Mouse (Mus musculus): Measurements from ENCODE around the gene Actrt2.

Gene Actrt2

DNA sequence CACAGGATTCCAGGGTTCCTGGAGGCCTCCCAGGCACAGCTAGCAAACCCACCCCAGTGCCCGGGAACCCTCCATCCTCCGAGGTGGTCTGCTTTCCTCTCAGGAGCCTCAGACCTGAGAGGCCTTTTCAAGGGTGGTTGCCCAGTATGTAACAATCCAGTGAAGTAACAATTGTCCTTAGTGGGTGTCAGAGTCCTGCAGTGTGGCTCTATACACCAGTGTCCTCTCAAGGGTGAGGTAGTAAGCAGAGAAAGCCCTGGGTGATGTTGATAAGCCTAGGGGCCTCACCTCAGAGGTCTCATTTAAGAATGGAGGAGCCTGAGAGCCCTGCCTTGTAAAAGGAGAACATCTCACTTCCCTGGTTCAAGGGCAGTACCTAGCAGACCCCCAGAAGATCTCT lies at the start of gene Actrt2:
Gene Actrt2, minus strand, starts transcription at position 101 of the 400 bp plus-strand sequence.
- in situ Hi-C loops (cut with MboI, MseI) = no loop called here

DNA sequence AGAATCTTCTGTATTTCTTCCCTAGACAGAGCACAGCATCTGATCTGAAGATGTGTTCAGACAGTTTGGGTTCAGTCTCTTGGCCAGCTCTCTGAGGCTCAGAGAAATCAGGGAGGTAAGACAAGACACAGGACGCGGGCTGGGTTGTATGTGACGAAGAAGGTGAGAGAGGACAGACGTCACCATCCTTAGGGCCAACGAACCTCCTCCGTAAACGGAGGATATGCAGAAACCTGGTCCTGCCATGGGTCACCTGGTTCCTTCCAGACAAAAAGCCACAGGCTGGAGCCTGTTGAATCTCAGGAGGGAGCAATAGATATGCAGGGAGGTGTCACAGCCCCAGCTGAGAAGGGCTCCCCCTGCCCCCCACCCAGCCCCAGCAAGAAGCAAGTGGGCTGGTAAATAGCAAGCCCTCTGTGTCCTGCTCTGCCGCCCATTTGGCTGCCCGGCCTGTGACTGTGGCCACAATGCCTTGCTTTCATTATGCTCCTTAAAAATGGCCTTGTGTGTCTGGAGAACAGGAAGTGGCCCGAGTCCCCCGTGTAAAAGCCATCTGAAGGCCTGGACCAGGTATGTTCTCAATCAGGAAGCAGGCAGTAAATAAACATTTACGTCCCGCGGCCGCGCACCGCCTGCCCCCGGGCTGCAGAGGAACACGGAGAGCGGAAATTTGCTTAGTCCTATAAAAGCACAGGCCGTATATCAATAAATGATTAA lies 41.9 kb upstream of the Actrt2 start:
- in situ Hi-C loops (cut with MboI, MseI) = no loop called here

DNA sequence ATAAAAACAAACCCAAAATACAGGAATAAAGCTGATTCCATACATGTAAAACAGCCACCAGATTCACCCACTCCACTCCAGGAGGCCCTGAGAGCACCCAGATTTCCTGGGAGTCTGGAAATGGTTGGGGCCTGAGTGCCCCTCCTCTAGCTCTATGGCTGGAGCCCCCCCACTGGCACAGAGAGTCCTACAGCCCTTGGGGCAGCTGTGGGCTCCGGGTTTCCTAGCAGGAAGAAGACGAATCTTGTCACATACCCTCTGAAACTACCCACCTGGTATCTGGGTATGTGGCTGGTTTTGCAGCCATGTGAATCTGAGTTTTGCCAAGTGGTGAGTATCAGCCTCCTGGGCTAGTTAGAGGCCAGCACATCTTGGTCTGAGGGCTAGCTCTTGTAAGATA lies 41.1 kb upstream of the Actrt2 start:
- in situ Hi-C loops (cut with MboI, MseI) = no loop called here

DNA sequence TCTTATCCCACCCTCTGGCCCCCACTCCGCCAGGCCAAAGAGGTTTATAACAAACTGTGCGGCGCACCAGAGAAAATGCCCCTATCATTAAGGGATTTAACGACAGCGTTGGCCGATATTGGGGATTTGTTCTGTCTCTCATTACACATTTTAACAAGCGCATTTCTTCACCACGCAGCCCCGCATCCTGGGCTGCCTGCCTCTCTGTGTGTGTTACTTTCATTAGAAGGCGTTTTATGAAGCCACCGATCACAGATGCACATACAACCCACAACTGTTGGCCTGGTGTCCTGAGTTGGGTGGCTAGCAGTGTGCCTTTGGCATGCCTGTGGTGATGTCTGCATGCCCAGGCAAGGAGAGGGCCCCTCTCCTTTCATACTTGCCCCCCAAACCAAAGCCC lies 40.6 kb upstream of the Actrt2 start:
- in situ Hi-C loops (cut with MboI, MseI) = no loop called here

DNA sequence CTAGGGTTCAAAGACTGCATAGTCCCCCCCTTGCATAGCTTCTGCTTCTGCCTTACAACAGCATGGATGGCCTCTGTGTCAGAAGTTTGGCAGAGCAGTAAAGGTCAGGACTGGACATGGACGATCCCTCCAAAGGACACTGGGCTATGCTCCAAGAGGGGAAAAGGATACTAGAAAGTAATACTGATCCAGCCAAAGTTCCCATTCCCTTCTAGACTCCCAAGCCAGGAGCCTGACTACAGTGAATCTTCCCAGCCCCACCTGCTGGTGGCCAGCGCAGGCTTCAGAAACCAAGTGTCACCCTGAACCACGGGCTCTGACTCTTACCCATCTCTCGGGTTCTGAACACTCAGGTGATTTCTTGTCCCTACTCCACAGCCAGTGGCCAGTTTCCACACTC lies 39.9 kb upstream of the Actrt2 start:
- in situ Hi-C loops (cut with MboI, MseI) = no loop called here

DNA sequence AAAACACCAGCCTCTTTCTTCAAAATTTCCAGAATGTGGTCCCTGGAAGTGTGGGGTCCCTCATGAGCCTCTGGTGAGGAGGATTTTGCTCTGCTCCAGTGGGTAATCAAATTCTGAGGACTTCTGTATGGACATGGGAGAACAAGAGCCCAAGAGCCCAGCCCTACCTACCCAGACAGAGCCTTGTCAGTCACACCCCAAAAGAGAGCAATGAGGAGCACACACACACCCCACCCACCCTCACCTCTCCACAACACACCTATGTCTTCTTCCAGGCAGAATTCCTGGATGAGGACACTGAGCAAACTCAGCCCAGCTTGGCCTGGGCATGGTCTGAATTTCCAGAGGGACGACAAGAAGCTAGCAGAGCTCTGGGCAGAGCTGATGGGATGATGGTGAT lies 38.8 kb upstream of the Actrt2 start:
- in situ Hi-C loops (cut with MboI, MseI) = no loop called here

DNA sequence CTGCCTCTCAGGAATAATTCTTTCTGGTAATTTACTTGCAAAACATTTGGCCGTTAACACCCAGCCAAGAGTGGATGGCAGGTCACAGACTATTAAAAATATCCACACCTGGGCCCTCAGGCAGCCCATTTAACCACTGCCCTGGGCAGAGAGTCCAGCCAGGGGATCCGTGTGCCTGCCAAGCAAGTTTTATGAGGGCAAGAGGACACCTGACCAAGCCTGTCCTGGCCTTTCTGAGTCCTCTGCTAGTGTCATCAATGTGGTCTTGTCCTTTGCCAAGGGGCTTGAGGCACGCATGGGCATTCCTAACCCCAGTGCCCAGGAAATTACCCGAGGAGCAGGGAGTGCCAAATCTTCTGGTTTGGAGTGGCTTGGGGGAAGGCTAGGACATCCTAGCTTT lies 38.0 kb upstream of the Actrt2 start:
- in situ Hi-C loops (cut with MboI, MseI) = no loop called here

DNA sequence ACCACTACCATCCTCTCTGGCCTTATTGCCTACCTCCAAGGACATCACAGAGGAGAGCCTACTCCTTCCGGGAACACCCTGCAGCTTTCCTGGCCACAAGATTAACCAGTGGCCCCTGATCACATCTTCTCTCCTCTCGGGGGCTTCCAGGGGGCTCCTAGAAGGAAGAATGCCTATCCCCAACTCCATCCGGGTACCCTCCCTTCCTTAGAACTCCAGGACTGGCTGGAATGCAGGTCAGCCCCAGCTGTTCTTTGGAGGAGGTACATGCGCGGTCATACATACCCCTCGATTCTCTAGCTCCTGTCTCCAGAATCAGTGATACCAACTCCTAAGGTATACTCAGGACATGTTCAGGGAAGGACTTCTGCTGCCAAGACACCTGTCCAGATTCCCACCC lies 37.4 kb upstream of the Actrt2 start:
- in situ Hi-C loops (cut with MboI, MseI) = no loop called here

DNA sequence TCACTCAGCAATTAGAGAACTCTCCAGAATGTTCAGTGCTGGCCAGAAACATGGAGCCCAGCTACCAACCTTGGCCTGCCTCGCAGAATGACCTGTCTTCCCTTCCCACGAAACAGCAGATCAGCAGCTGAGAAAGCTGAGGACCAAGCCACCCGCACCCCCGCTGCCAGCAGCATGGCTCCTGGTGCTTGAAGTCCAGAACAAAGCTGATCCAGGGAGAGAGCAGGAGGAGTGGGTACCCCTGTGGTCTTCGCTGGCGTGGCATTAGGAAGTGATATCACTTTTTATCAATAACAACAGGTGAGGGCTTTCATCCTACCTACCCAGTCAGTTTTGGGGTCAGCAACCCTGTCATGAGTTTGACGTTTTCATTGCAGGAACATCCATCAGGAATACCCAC lies 36.9 kb upstream of the Actrt2 start:
- in situ Hi-C loops (cut with MboI, MseI) = no loop called here

DNA sequence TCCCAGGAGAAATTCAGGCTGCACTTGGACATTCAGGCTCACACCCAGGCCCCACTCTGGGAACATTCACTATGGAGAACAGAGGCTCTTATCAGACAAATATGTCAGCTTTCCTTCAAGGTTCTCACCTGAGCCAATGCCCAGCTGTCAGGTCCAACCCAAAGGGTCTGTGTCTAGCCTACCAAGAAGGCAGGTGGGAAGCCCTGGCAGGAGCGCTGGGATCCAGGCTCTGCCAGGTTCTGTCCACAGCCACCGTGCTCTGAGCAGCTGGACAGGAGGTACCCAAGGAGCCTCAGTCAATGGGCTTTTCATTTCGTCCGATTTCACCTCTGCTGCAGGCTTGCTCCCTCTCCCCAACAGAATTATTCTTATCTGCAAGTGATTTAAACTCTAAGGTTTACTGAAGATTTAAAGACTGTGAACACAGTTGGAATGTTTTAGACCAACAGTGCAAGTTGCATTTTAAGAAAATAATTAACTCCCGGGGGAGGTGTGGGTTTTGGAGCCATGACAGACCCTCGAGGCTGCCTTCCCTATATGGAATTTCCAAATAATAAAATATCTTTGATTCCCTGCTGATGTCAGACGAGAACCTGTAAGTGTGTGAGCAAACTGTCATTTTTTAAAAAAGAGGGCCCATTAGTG lies 35.9 kb upstream of the Actrt2 start:
- in situ Hi-C loops (cut with MboI, MseI) = no loop called here

DNA sequence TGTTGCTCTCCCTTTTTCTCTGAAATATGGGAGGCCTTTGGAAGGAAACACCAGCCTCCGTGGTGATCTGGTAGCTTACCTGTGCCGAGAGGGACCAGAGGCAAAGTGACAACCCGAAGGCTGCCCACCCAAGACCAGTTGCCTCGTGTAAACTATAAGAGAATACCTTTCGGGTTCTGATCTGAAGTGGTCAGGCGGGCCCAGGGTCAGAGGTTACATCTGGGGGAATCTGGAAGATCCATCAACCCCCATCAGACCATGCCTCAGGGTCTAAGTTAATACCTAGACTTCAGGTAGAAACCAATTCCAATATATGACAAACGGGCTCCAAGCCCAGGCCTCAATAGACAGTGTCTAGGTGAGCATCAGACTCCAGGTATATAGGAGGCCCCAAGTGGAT lies 35.3 kb upstream of the Actrt2 start:
- in situ Hi-C loops (cut with MboI, MseI) = no loop called here

DNA sequence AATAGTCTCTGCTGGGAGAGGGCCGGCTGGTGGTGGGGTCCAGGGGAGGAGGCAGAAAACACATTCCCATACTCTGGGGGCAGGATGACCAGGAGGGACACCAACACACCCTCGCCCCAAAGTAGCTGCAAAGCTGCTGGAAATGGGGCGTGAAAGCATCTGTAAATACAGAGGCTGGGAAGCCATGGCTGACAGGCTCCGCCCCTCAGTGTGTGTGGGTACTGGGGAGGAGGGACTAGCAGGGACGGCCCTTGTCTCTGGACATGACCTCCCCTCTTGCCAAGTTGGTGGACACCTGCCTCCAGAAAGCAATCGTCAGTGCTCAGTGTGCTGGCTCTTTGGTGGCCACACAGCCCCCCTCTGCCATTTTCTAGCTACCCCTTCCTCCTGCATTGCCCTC lies 34.5 kb upstream of the Actrt2 start:
- in situ Hi-C loops (cut with MboI, MseI) = no loop called here

DNA sequence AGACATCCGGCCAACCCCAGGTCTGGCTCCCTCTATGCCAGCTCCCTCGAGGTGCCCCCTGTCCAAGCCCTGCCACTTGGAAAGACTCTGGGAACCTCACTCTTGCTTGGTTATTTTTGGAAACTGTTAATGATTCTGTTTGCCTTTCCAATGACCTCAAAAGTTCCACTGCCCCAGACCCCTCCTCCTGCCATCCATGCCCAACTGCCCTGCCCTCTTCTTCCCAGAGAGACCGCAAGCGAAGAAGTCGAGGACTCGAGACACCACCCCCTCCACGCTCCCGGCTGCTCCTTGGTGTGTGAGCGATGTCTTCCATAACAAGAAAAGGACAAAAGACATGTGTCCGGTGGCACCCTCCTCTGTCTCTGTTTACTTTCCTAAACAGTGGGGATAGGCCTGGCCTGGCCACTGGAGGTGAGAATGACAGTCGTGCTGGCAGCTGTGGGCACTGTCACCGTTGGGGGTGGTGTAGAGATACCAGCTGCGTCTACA lies 33.3 kb upstream of the Actrt2 start:
- in situ Hi-C loops (cut with MboI, MseI) = no loop called here

DNA sequence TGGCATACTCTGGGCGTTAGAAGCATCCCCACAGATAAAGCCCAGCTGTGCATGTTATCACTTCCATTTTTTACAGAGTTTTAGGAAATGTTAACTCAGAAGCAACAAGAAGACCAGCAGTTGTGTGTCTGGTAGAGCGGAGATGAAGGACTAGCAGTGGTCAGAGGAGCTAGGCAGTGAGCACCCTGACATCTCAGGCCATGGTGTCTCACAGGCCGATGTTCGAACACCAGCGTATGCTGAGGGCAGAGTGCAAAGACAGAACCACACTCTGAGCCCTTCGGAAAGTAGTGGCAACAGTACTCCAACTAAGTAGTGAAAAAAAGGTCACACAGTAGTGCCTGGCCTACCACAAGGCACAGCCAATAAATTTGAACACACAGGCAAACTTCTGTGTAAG lies 32.8 kb upstream of the Actrt2 start:
- in situ Hi-C loops (cut with MboI, MseI) = no loop called here

DNA sequence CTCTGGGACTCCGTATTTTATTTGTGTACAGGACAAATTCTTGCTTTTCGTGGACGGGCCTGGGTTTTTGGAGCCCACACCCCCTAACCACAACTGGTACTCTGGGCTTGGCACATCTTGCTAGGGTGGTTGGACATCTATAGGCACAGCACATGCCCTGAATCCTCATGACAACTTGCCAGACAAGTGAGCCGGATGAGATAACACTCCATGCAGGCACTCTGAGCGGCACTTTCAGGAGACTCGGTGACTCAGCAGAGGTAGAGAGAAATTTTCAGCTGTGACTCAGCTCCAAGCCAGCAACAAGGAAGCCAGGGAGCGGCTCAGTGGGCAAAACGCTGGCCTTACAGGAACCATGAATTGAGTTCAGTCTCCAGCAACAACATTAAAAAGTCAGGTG lies 31.6 kb upstream of the Actrt2 start:
- in situ Hi-C loops (cut with MboI, MseI) = no loop called here

DNA sequence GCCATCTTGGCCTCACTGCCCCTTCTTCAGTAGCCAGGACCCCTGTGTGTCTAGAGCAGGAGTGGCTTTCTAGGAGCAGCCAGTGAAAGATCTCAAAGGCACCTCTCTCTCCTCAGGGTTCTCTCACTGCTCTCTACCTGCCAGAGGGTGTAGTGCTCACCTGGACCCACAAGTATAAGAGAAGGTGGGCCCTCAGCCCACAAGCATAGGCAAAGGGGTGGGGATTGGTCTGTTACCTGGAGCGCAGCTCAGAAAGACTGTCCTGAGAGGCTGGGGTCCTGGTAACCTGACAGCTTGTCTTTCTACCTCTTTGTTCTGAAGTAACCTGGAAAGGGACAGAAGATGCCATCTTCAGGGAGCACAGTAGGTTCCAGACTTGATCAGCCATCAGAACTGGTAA lies 31.0 kb upstream of the Actrt2 start:
- in situ Hi-C loops (cut with MboI, MseI) = no loop called here

DNA sequence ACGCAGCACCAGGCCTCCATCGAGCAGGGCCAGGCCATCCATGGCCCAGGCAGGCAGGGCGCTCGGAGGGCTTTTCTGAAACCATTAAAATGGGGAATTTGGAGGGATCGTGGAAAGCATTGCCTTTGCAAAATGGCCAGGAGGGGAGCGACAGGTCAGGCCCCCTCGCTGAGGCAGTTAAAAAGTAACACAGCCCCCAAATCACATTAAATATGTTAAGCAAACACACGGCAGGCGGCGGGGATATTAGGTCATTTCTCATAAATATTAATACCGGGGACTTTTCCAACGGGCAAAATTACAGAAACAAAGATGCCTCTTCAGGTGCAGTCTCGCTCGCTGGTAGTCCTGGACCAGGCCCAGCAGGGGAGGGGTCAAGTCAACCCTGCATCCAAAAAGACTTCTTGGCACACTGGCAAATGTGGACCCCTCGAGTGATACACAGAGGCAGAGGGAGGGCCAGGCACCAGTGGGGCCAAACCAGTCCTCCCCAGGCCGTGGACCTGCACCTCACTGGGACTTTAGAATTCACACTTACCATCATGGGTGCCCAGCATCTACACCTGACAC lies 30.4 kb upstream of the Actrt2 start:
- in situ Hi-C loops (cut with MboI, MseI) = no loop called here

DNA sequence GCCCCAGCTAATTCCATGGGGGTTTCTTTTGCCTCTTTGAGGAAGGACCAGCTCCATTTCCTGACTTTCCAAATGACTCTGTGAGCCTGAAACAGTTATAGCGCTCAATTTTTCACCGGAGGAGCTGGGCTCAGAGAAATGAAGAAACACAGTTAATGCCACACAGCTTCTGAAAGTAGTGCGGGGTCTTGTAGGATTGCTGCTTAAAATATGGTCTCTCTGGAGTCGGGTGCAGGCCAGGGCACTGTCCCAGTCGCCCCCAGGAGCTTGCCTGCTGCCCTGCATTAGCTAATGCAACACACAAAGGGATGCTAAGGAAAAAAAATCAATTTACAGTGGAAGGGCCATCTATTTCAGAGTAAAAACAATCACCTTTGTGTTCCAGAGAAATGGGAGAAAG lies 29.8 kb upstream of the Actrt2 start:
- in situ Hi-C loops (cut with MboI, MseI) = no loop called here

DNA sequence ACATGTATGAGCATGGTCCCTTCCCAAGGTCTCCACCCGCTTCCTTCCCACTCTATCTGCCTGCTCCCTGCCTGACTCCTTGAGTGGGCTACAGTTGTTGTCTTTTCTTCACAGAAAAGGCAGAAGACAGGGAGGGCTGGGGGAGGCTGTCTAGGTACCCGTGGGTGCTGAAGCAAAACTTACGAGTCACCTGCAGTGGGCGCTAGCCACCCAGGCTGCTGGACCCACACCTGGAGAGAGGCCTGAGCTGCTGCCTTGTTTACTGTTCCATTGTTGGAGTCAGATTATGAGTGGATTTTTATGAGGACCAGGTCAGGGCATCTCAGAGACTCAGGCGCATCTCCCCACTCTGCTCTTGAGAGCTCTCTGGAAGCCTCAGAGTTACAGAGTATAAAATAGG lies 28.9 kb upstream of the Actrt2 start:
- in situ Hi-C loops (cut with MboI, MseI) = no loop called here

DNA sequence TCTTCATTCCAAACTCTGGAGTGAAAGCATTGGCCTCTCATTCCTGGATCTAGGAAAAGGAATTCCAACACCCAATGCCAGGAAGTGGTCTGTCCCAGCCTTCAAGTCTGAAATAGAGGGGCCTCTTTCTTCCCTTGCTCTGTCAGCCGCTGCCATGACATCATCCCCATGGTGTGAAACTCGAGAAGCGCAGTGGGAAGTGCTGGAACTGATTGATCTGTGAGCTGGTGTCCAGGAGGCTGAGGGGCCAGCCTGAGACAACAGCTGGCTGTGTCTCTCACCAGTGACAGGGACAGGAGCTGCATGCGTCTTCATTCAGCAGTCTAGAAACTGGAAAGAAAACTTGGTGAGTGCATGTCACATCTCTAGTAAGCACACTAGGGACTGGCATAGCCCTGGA lies 28.5 kb upstream of the Actrt2 start:
- in situ Hi-C loops (cut with MboI, MseI) = no loop called here

DNA sequence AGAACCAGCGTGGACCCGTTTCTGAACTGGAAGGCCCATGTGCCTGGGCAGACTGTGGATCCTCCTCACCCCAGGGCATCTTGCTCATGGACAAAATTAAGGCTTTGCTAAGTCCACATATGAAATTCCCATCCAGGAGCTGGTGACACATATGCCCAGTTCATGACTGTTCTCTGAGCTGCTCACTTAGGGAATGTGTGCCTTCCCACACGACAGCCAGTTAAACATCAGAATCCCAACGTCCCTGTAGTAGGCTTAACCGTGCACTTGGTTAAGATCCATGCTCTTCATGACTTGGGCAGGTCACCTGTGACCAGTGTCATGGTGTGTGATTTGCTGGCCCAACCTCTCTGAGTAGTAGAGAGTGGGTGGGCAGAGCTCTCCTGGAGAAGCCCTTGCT lies 26.7 kb upstream of the Actrt2 start:
- in situ Hi-C loops (cut with MboI, MseI) = no loop called here

DNA sequence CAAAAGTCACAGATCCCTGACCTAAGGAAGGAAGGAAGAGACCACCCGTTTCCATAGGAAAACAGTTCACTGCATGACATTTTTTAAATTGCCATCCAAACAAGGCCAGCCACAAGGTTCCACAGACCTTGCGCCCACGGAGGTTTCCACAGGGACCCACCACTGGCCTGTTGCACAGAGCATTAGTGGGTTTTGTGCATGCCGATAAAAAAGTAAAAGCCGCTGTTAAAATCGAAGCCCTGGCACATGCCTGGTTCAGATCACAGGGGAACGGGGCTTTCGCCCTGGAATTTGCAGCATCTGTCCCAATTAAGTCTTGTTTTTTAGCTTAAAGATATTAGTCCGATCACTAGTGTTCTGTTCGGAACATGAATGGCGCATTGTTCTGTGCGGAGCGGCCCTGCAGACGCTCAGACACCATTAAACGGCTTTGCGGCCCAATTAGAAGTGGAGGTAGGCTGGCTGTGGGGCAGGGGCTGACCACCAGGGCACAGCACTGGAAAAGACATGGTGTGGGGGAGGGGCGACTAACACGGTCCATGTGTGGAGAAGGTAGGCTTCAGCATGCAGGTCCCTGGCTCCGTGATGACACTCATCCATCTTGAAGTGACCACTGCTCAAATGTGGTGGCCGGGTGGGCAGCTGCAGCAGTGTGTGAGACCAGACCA lies 25.8 kb upstream of the Actrt2 start:
- in situ Hi-C loops (cut with MboI, MseI) = no loop called here

Measured in T-helper 2 cell (primary cell).